Mouse (Mus musculus) embryonic facial prominence, embryonic 14.5 days (tissue): ENCODE data around the gene Tbx1. TPM values are rescaled to one million over a fixed set of nuclear protein-coding genes. Genes with fewer than 3 reads are reported as not detected.

Experiments used
- ATAC-seq: fragments of 200-750 bp; cut with Nextera tagmentation; 2 replicates; pipeline ENCODE4 v1.8.0; 2017; ENCODE audit warnings: low read depth, moderate number of reproducible peaks, moderate TSS enrichment
- DNase-seq: peaks from one replicate; pipeline ENCODE4 v3.0.0-alpha.2; 2015; ENCODE audit warnings: low spot score
- H3K27ac ChIP-seq: fragments of 300-500 bp; sonication (generic); replicated peaks from 2 replicates; pipeline ENCODE4 v1.5.1; 2014; ENCODE audit warnings: low read depth, mild to moderate bottlenecking, low read length, moderate library complexity
- H3K27me3 ChIP-seq: fragments of 300-500 bp; sonication (generic); replicated peaks from 2 replicates; pipeline ENCODE4 v1.6.1; 2014; ENCODE audit warnings: low read length; ENCODE audit not compliant: control insufficient read depth, insufficient read depth
- H3K36me3 ChIP-seq: fragments of 300-500 bp; sonication (generic); 2 replicates; pipeline ENCODE4 v1.6.1; 2014; ENCODE audit warnings: low read length, mixed read lengths; ENCODE audit not compliant: control insufficient read depth, insufficient read depth
- H3K4me1 ChIP-seq: fragments of 300-500 bp; sonication (generic); 2 replicates; pipeline ENCODE4 v1.6.1; 2014; ENCODE audit warnings: antibody characterized with exemption, low read length; ENCODE audit not compliant: control insufficient read depth, insufficient read depth
- H3K4me2 ChIP-seq: fragments of 300-500 bp; sonication (generic); 2 replicates; pipeline ENCODE4 v1.6.1; 2014; ENCODE audit warnings: low read depth, mild to moderate bottlenecking, low read length, moderate library complexity, mixed read lengths
- H3K4me3 ChIP-seq: fragments of 300-500 bp; sonication (generic); 2 replicates; pipeline ENCODE4 v1.5.1; 2014; ENCODE audit warnings: low read depth, mild to moderate bottlenecking, low read length
- H3K9ac ChIP-seq: fragments of 300-500 bp; sonication (generic); 2 replicates; pipeline ENCODE4 v1.6.1; 2014; ENCODE audit warnings: low read depth, mild to moderate bottlenecking, low read length, moderate library complexity, mixed read lengths
- H3K9me3 ChIP-seq: fragments of 300-500 bp; sonication (generic); 2 replicates; pipeline ENCODE4 v1.6.1; 2016; ENCODE audit warnings: low read length; ENCODE audit not compliant: control insufficient read depth
- WGBS: fragments of 180-500 bp; shearing (Covaris S2); extraction: QIAGEN DNeasy Blood & Tissue Kit; methylation state at CpG from one replicate; pipeline ENCODE4 v1.1.7; 2014; 5-methylcytosine and 5-hydroxymethylcytosine counted together
- polyA plus RNA-seq: library from polyadenylated mRNA; unstranded; fragments of >200 nt; fragmentation: Nextera tagmentation; extraction: Ambion mirVana; gene quantifications from 2 replicates; pipeline ENCODE4 v1.2.1, GENCODE M21; 2014

The Tbx1 gene
- polyA plus RNA-seq, 1 experiment from 2014 or later = 12.4 TPM

GRCm38 (mm10) chr16:18601447-18601846 lies 11.0 kb upstream of the Tbx1 start:
- ATAC-seq = no peak; the same call in 1 of the 2 replicates
- Histone ChIP-seq H3K9me3 (no peaks in the 10 kb centered on the region), H3K27me3 (no peaks in the 10 kb centered on the region), H3K4me1 (peaks cover 13% of the 10 kb centered on the region), H3K27ac (no peak overlapping the region), H3K4me3 (no peak overlapping the region), H3K4me2 (no peak overlapping the region), H3K36me3 (no peaks in the 10 kb centered on the region), H3K9ac (no peak overlapping the region)
- WGBS = 49% methylated on average over 7 of the region's 7 CpGs
- DNase-seq = no peak

DNA sequence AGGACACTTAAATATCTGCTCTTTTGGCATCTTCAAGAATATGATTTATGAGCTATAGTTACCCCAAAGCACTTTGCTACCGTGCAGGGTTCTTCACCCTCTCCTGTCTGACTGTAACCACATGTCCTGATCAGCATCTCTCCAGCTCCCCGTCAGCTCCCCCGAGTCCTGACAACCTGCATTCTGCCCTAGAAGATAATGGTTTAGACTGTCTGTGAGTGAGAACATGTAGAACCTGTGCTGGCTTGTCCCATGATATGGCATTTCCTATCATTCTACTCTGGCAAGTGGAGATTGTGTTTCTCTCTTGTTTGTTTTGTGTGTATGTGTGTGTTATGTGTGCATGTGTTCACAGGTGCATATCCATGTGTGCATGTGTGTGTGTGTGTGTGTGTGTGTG lies 7.5 kb upstream of the Tbx1 start:
- Histone ChIP-seq H3K4me2 (no peak overlapping the region), H3K9ac (no peak overlapping the region), H3K27me3 (peaks cover 6% of the 10 kb centered on the region), H3K4me3 (no peak overlapping the region), H3K27ac (no peak overlapping the region), H3K9me3 (no peaks in the 10 kb centered on the region), H3K4me1 (0 out of 2 replicates have a peak, but pooled peaks cover 4% of the 10 kb centered on the region), H3K36me3 (no peaks in the 10 kb centered on the region)
- DNase-seq = no peak
- 55% methylated on average over 3 of the region's 3 CpGs for WGBS
- ATAC-seq = no peak

- Histone ChIP-seq H3K27ac (no peak overlapping the region), H3K27me3 (peaks cover 19% of the 10 kb centered on the region), H3K4me3 (no peak overlapping the region), H3K4me2 (no peak overlapping the region), H3K4me1 (peaks cover 5% of the 10 kb centered on the region; the same call in 1 of the 2 replicates), H3K9ac (no peak overlapping the region), H3K9me3 (no peaks in the 10 kb centered on the region), H3K36me3 (no peaks in the 10 kb centered on the region)
- ATAC-seq (peak; percentile 35; the same call in 1 of the 2 replicates), DNase-seq (no peak)
- 31% methylated on average over 4 of the region's 5 CpGs for WGBS
Observed at GRCm38 (mm10) chr16:18596255-18596654, 5.8 kb upstream of the Tbx1 start.

- H3K9me3 ChIP-seq = no peaks in the 10 kb centered on the region
- H3K4me2 ChIP-seq = no peak overlapping the region
- H3K9ac ChIP-seq = no peak overlapping the region
- H3K27ac ChIP-seq = no peak overlapping the region
- ATAC-seq = no peak
- no peak for DNase-seq
- H3K4me1 ChIP-seq = peaks cover 12% of the 10 kb centered on the region; the same call in 1 of the 2 replicates
- no peak overlapping the region for H3K4me3 ChIP-seq
- no peaks in the 10 kb centered on the region for H3K36me3 ChIP-seq
- H3K27me3 ChIP-seq = peaks cover 42% of the 10 kb centered on the region
- 64% methylated on average over 2 of the region's 2 CpGs for WGBS
Observed at GRCm38 (mm10) chr16:18593930-18594329, 3.5 kb upstream of the Tbx1 start.

DNA sequence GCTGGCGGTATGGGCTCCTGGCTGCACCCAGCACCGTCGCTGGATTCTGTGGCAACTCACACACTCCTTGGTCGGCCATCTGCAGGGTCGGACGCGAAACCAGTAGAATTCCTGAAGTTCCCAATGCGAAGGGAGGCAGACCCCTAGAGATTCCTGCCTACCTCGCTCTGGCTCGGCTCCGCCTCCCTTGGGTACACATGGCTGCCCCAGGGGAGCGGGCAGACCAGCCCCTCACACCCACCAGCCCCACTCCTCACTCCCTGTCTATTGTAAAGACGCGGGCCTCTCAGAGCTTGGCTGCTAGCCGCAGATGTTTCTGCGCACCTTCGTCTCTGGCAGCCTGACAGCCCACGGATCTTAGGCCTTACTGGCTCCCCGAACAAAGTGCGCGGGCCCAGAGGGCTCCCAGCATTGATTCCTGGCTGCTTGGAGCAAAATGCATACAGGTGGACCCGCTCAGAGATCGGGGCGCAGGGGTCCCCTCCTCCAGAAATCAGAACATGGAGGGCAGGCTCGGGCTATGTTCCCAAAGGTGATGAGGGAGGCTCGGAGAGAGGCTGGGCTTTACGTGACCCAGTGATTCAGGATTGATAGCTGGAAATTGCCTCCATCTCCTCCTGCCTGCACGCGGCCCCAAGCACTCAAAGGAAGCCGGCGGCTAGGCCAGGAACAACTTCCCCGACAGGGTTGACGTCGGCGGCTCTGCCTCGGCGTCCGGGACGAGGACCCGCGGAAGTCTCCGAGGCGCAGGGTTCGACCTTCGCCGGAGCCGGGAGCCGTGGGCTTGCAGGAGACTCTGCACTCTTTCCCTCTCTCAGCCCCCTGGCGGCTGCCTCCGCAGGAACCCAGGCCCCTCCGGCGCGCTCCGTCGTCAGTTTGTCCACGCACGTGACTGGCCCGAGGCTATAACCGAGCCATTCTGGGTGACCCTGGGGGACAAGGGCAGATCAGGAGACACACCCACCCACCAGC lies 862 bp upstream of the Tbx1 start:
- ATAC-seq = 0 out of 2 replicates have a peak, but pooled peaks have one; percentile 27
- WGBS = 6% methylated on average over 42 of the region's 59 CpGs
- Histone ChIP-seq H3K9ac (no peak overlapping the region; the same call in 1 of the 2 replicates), H3K27me3 (peaks cover 66% of the 10 kb centered on the region), H3K4me2 (peak overlapping the region; percentile 43), H3K27ac (no peak overlapping the region), H3K4me3 (peak overlapping the region; percentile 32), H3K36me3 (no peaks in the 10 kb centered on the region), H3K9me3 (no peaks in the 10 kb centered on the region), H3K4me1 (peaks cover 19% of the 10 kb centered on the region; the same call in 1 of the 2 replicates)
- no peak for DNase-seq

GRCm38 (mm10) chr16:18589080-18589621 lies 1.3 kb downstream of the Tbx1 start:
- peaks cover 88% of the 10 kb centered on the region for H3K27me3 ChIP-seq
- no peaks in the 10 kb centered on the region for H3K9me3 ChIP-seq
- peak overlapping the region; percentile 55; the same call in 1 of the 2 replicates for H3K4me3 ChIP-seq
- WGBS = 31% methylated on average over 9 of the region's 9 CpGs
- no peaks in the 10 kb centered on the region for H3K36me3 ChIP-seq
- peak overlapping the region; percentile 87 for H3K4me2 ChIP-seq
- no peak overlapping the region for H3K9ac ChIP-seq
- no peak for ATAC-seq
- H3K4me1 ChIP-seq = peaks cover 25% of the 10 kb centered on the region; the same call in 1 of the 2 replicates
- H3K27ac ChIP-seq = no peak overlapping the region
- DNase-seq = no peak

- Histone ChIP-seq H3K9me3 (no peaks in the 10 kb centered on the region), H3K36me3 (no peaks in the 10 kb centered on the region), H3K9ac (no peak overlapping the region), H3K27ac (0 out of 2 replicates have a peak overlapping the region, but pooled peaks have one; percentile 8), H3K27me3 (peaks cover 93% of the 10 kb centered on the region), H3K4me3 (peak overlapping the region; percentile 55), H3K4me1 (peaks cover 25% of the 10 kb centered on the region; the same call in 1 of the 2 replicates), H3K4me2 (peak overlapping the region; percentile 87)
- WGBS = 8% methylated on average over 19 of the region's 31 CpGs
- DNase-seq (no peak), ATAC-seq (no peak)
Observed at GRCm38 (mm10) chr16:18588738-18589055, 1.8 kb downstream of the Tbx1 start.

- Histone ChIP-seq H3K4me3 (peak overlapping the region; percentile 55), H3K4me2 (peak overlapping the region; percentile 87), H3K4me1 (peaks cover 25% of the 10 kb centered on the region; the same call in 1 of the 2 replicates), H3K9me3 (no peaks in the 10 kb centered on the region), H3K9ac (peak overlapping the region; percentile 52), H3K27ac (peak overlapping the region; percentile 76; the same call in 1 of the 2 replicates), H3K27me3 (peaks cover 94% of the 10 kb centered on the region), H3K36me3 (no peaks in the 10 kb centered on the region)
- ATAC-seq (peak; percentile 64), DNase-seq (no peak)
- 3% methylated on average over 32 of the region's 57 CpGs for WGBS
Observed at GRCm38 (mm10) chr16:18587847-18588737, 2.4 kb downstream of the Tbx1 start.
